Mouse (Mus musculus) urinary bladder, postnatal 10 days (tissue): Measurements from ENCODE around the gene E2f2.

Source experiments
- DNase-seq: peaks from one replicate; pipeline ENCODE4 v3.0.0; 2022; ENCODE audit warnings: low spot score

Gene E2f2

GRCm38 (mm10) chr4:136172011-136172541, at the start of gene E2f2:
Gene E2f2 (plus strand): TSS chr4:136172394.
- no peak for DNase-seq

- no peak for DNase-seq
These were observed 48.9 kb upstream of the E2f2 start for GRCm38 (mm10) chr4:136123111-136123791.

- no peak for DNase-seq
These were observed 48.4 kb upstream of the E2f2 start for GRCm38 (mm10) chr4:136123792-136124161.

- DNase-seq: no peak
These were observed 47.6 kb upstream of the E2f2 start for GRCm38 (mm10) chr4:136124581-136124980.

- DNase-seq: no peak
These were observed 46.7 kb upstream of the E2f2 start for GRCm38 (mm10) chr4:136125458-136125857.

GRCm38 (mm10) chr4:136126019-136126418, 46.2 kb upstream of the E2f2 start:
- DNase-seq: no peak

GRCm38 (mm10) chr4:136127670-136128069, 44.5 kb upstream of the E2f2 start:
- no peak for DNase-seq

GRCm38 (mm10) chr4:136129842-136130241, 42.4 kb upstream of the E2f2 start:
- no peak for DNase-seq

- DNase-seq: no peak
These were observed 38.4 kb upstream of the E2f2 start for GRCm38 (mm10) chr4:136133801-136134200.

- DNase-seq: no peak
These were observed 37.7 kb upstream of the E2f2 start for GRCm38 (mm10) chr4:136134418-136134977.

GRCm38 (mm10) chr4:136134978-136135873, 37.0 kb upstream of the E2f2 start:
- DNase-seq: no peak

GRCm38 (mm10) chr4:136135874-136136728, 36.1 kb upstream of the E2f2 start:
- no peak for DNase-seq

- DNase-seq: no peak
These were observed 32.7 kb upstream of the E2f2 start for GRCm38 (mm10) chr4:136139326-136140110.

GRCm38 (mm10) chr4:136140327-136141250, 31.6 kb upstream of the E2f2 start:
- peak; percentile 85 for DNase-seq

GRCm38 (mm10) chr4:136142267-136143192, 29.7 kb upstream of the E2f2 start:
- no peak for DNase-seq

GRCm38 (mm10) chr4:136143193-136143976, 28.8 kb upstream of the E2f2 start, which contains the start of gene Id3:
Gene Id3 (plus strand): TSS chr4:136143497.
- DNase-seq: peak; percentile 86

- peak; percentile 40 for DNase-seq
These were observed 27.9 kb upstream of the E2f2 start for GRCm38 (mm10) chr4:136144126-136144926.
